Mouse (Mus musculus) heart, embryonic 13.5 days (tissue): ENCODE measurements around the gene Lmntd1. TPM values are rescaled to one million over a fixed set of nuclear protein-coding genes. Genes with fewer than 3 reads are reported as not detected.

Source experiments
- ATAC-seq: fragments of 200-750 bp; cut with Nextera tagmentation; 2 replicates; pipeline ENCODE4 v1.8.0; 2017; ENCODE audit warnings: moderate TSS enrichment; ENCODE audit not compliant: insufficient number of reproducible peaks, low FRiP score, low TSS enrichment; ENCODE audit errors: extremely low read depth
- H3K27ac ChIP-seq: fragments of 300-500 bp; sonication (generic); replicated peaks from 2 replicates; pipeline ENCODE4 v1.5.1; 2015; ENCODE audit warnings: moderate library complexity, mild to moderate bottlenecking, inconsistent platforms
- H3K27me3 ChIP-seq: fragments of 300-500 bp; sonication (generic); replicated peaks from 2 replicates; pipeline ENCODE4 v1.6.1; 2015; ENCODE audit warnings: mild to moderate bottlenecking, inconsistent platforms
- H3K36me3 ChIP-seq: fragments of 300-500 bp; sonication (generic); 2 replicates; pipeline ENCODE4 v1.6.1; 2015; ENCODE audit warnings: mild to moderate bottlenecking, inconsistent platforms
- H3K4me1 ChIP-seq: fragments of 300-500 bp; sonication (generic); 2 replicates; pipeline ENCODE4 v1.6.1; 2015; ENCODE audit warnings: inconsistent platforms
- H3K4me2 ChIP-seq: fragments of 300-500 bp; sonication (generic); 2 replicates; pipeline ENCODE4 v1.6.1; 2015; ENCODE audit warnings: inconsistent platforms, mild to moderate bottlenecking, moderate library complexity
- H3K4me3 ChIP-seq: fragments of 300-500 bp; sonication (generic); 2 replicates; pipeline ENCODE4 v1.5.1; 2015; ENCODE audit warnings: moderate library complexity, mild to moderate bottlenecking, inconsistent platforms
- H3K9ac ChIP-seq: fragments of 300-500 bp; sonication (generic); 2 replicates; pipeline ENCODE4 v1.6.1; 2015; ENCODE audit warnings: inconsistent platforms, mild to moderate bottlenecking, moderate library complexity
- H3K9me3 ChIP-seq: fragments of 300-500 bp; sonication (generic); 2 replicates; pipeline ENCODE4 v1.6.1; 2016; ENCODE audit warnings: inconsistent platforms
- WGBS: fragments of 180-500 bp; shearing (Covaris S2); methylation state at CpG from one replicate; pipeline ENCODE4 v1.1.7; 2015; ENCODE audit warnings: mixed read lengths; 5-methylcytosine and 5-hydroxymethylcytosine counted together
- polyA plus RNA-seq: library from polyadenylated mRNA; unstranded; fragments of >200 nt; fragmentation: Nextera tagmentation; extraction: Ambion mirVana; gene quantifications from 2 replicates; pipeline ENCODE4 v1.2.1, GENCODE M21; 2015

The Lmntd1 gene
- polyA plus RNA-seq, 1 experiment from 2014 or later, result 10.1 TPM

DNA sequence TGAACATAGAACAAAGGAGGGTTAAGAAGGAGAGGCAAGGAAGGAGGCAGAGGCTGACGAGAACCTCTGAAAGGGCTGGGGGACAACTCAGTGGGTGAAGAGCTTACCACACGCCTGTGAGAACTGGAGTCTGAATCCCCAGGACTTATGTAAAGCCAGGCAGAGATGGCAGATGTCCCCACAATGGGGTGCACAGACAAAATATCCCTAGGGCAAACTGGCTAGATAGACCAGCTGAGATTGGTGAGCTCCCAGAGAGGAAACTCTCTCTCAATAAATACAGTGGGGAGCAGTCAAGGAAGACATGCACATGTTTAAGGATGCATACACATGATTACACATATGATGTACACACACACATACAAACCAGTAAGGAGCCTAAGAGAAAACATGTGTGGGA lies 10.0 kb downstream of the Lmntd1 start:
- 45% methylated on average over 2 of the region's 2 CpGs for WGBS

DNA sequence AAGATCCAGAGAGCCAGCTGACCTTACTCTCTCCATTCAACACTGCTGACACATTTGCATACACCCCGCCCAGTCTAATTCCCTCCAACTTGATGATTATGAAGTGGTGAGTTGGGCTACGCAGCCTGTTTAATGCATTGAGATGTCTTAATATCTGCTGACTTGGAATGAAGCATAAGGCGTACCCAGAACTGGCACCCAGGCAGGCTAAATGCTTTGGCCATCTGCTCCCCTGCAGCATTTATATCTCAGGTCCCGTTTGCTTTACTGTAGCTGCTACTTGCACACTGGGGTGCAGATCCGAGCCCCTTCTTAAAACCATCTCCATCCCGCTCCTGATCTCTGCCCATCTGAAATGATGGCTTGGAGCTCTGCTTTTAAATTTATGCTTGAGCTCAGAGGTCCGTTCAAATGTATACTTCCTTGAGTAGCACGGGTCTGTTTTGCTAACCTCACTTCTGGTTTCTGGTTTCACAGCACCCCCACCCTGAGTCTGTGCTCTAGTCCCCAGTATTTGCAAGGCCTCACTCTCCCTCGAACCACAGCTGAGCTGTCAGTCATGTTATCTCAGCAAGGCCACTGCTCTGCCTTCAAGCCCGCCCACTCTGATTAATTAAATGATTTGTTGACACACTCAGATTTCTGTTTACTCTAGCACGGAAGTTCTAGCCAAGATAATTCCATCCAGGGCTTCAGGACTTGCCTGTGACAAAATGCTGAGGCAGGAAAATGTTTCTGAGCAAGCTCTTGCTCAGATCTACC lies 15.1 kb downstream of the Lmntd1 start:
- Histone ChIP-seq H3K27me3 (no peaks in the 10 kb centered on the region), H3K9ac (no peak overlapping the region), H3K9me3 (no peaks in the 10 kb centered on the region), H3K36me3 (no peaks in the 10 kb centered on the region), H3K4me2 (no peak overlapping the region), H3K27ac (no peak overlapping the region; the same call in 1 of the 2 replicates), H3K4me1 (peaks cover 20% of the 10 kb centered on the region), H3K4me3 (no peak overlapping the region)
- WGBS, result 46% methylated on average over 11 of the region's 11 CpGs
- ATAC-seq, result no peak

More for the DNA sequence above, 10.0 kb downstream of the Lmntd1 start:
- no peak for ATAC-seq
- Histone ChIP-seq H3K4me3 (no peak overlapping the region), H3K27me3 (no peaks in the 10 kb centered on the region), H3K4me2 (no peak overlapping the region), H3K36me3 (no peaks in the 10 kb centered on the region), H3K27ac (no peak overlapping the region), H3K9me3 (no peaks in the 10 kb centered on the region), H3K4me1 (peaks cover 3% of the 10 kb centered on the region), H3K9ac (no peak overlapping the region)

DNA sequence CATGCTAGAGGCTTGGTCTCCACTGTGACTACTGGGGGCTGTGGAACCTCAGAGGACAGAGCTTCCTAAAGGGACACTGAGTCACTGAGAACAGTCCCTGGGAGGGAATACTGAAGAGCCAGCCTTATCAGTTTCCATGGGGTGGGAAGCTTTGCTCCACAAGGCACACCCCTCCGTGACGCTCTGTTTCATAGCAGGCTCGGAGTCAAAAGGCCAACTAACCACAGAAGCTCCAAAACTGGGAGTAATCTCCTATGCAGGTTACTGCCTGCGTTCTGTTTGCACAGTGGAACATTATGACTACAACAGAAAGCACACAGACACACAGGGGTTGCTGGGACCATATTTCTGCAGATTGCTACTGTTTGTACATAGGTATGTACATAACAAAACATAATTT lies 18.2 kb downstream of the Lmntd1 start:
- peaks cover 34% of the 10 kb centered on the region for H3K4me1 ChIP-seq
- ATAC-seq, result no peak
- 25% methylated on average over 4 of the region's 4 CpGs for WGBS
- H3K4me2 ChIP-seq, result no peak overlapping the region
- H3K9me3 ChIP-seq, result no peaks in the 10 kb centered on the region
- no peak overlapping the region for H3K27ac ChIP-seq
- H3K27me3 ChIP-seq, result no peaks in the 10 kb centered on the region
- no peaks in the 10 kb centered on the region for H3K36me3 ChIP-seq
- H3K4me3 ChIP-seq, result no peak overlapping the region
- no peak overlapping the region for H3K9ac ChIP-seq

DNA sequence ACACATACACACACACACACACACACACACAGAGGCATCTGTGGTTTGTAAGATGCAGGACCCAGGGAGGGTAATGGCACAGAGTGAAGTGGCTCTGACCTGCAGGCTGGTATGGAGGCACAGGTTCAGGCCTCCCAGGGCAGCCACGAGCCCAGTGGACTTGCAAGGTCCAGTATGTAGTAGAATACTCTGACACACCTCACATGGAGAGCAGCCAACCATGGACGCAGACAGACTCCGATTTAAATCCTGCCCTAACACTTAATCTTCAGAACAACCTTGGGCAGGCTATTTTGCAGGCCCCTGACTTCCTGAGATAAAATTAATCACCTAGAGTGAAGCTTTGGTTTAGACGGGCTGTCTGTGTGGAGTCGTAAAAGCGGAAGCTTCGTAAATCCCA lies 20.1 kb downstream of the Lmntd1 start:
- Histone ChIP-seq H3K9ac (no peak overlapping the region), H3K4me1 (peaks cover 30% of the 10 kb centered on the region), H3K27ac (no peak overlapping the region), H3K4me3 (no peak overlapping the region), H3K4me2 (no peak overlapping the region), H3K9me3 (no peaks in the 10 kb centered on the region), H3K27me3 (no peaks in the 10 kb centered on the region), H3K36me3 (no peaks in the 10 kb centered on the region)
- 42% methylated on average over 7 of the region's 7 CpGs for WGBS
- no peak for ATAC-seq

DNA sequence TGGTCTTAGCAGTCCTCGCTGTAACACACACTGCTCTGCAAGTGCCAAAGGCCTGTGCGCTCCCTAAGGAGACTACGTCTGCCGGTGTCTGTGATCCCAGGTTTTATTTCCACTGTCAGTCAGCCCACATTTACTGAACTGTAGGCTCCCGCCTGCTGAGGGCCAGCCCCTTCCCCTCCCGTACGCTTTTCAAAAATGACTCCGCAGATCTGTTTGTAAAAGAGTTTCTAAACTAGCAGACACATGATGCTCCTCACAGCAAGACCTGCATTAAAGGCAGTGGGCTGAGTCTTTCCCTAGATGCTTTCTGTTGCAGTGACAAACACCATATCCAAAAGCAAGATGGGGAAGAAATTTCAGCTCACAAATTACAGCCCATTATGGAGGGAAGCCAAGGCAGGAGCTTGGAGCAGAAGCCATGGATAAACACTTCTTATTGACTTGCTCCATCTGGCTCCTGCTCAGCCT lies 21.6 kb downstream of the Lmntd1 start:
- Histone ChIP-seq H3K4me1 (peaks cover 25% of the 10 kb centered on the region), H3K27me3 (no peaks in the 10 kb centered on the region), H3K4me2 (no peak overlapping the region), H3K4me3 (no peak overlapping the region), H3K27ac (peak overlapping the region; percentile 20; the same call in 1 of the 2 replicates), H3K36me3 (no peaks in the 10 kb centered on the region), H3K9me3 (no peaks in the 10 kb centered on the region), H3K9ac (no peak overlapping the region)
- WGBS, result 61% methylated on average over 8 of the region's 8 CpGs
- ATAC-seq, result no peak

DNA sequence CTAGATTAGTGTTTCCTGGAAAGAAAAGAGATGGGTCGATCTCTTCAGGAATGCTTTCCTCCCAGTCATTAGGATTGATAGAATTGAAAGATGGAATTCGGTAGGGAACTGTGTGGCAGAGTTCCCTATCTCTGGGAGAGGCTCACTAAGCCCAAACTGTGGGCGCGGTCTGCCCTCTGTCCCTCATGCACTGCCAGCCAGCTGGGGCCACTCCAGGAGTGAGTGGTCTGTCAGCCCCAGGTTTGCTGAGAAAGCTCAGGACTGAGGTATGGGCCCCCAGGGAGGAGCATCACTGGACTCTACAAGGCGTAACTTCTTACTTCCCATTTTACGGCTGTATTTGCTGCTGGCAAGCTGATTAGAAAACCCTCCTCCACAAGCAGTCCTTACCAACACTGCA lies 22.1 kb downstream of the Lmntd1 start:
- H3K36me3 ChIP-seq, result no peaks in the 10 kb centered on the region
- no peaks in the 10 kb centered on the region for H3K27me3 ChIP-seq
- 60% methylated on average over 6 of the region's 6 CpGs for WGBS
- H3K9me3 ChIP-seq, result no peaks in the 10 kb centered on the region
- H3K9ac ChIP-seq, result no peak overlapping the region
- no peak overlapping the region for H3K4me2 ChIP-seq
- no peak overlapping the region for H3K4me3 ChIP-seq
- peak overlapping the region; percentile 20; the same call in 1 of the 2 replicates for H3K27ac ChIP-seq
- H3K4me1 ChIP-seq, result peaks cover 25% of the 10 kb centered on the region
- ATAC-seq, result no peak

DNA sequence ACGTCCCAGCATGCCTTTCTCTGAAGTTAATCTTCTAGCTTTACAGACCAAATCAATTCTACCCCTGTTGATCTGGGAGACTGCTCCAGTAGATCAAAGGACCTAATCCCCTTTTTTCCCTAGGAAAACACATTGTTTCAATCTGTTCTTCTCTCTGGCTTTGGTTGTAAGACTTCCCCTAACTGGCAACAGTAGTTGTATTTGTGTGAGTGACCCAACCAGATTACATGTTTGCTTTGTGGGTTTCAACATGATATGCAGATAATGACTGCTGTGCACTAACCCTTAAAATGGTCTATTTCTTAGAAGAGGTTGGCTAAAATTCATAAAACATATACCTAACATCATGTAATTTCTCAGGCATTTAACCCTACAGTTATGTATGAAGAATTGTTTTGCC lies 22.5 kb downstream of the Lmntd1 start:
- H3K36me3 ChIP-seq, result no peaks in the 10 kb centered on the region
- 73% methylated on average over 1 of the region's 1 CpGs for WGBS
- H3K9ac ChIP-seq, result no peak overlapping the region
- no peak overlapping the region for H3K27ac ChIP-seq
- no peaks in the 10 kb centered on the region for H3K9me3 ChIP-seq
- no peak overlapping the region for H3K4me3 ChIP-seq
- no peak for ATAC-seq
- no peak overlapping the region for H3K4me2 ChIP-seq
- H3K4me1 ChIP-seq, result peaks cover 25% of the 10 kb centered on the region
- H3K27me3 ChIP-seq, result no peaks in the 10 kb centered on the region

DNA sequence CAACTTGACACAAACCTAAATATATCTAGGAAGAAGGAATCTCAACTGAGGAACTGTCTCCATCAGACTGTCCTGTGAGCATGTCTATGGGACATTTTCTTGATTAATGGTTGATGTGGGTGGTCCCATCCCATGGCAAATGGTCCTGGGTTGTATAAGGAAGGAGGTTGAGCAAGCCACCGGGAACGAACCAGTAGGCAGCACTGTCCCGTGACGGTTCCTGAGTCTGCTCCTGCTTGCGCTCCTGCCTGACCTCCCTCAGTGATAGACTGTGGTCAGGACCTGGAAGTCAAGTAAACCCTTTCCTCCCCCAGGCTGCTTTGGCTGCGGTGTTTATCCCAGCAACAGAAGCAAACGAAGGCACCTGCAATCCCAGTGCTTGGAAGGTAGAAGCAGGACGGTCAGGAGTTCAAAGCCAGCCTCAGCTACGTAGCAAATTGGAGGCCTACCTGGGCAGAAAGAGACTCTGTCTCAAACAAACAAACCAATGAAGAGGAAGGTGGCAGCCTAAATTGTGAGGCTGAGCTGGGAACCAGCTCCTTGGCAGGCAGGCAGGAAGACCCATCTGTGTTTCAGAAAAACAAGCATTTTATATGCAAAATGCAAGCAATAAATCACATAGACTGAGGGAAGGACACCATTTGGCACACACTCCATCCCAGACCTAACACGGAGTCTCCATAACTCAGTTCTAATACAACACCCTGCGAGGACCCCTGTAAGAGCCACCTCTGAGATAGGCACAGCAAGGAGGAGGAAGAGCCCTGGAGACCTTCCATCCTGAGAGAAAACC lies 23.4 kb downstream of the Lmntd1 start:
- no peaks in the 10 kb centered on the region for H3K36me3 ChIP-seq
- H3K9me3 ChIP-seq, result no peaks in the 10 kb centered on the region
- no peak overlapping the region for H3K9ac ChIP-seq
- no peak for ATAC-seq
- H3K27ac ChIP-seq, result no peak overlapping the region
- no peak overlapping the region for H3K4me3 ChIP-seq
- peaks cover 21% of the 10 kb centered on the region for H3K4me1 ChIP-seq
- no peak overlapping the region for H3K4me2 ChIP-seq
- WGBS, result 84% methylated on average over 11 of the region's 11 CpGs
- no peaks in the 10 kb centered on the region for H3K27me3 ChIP-seq

DNA sequence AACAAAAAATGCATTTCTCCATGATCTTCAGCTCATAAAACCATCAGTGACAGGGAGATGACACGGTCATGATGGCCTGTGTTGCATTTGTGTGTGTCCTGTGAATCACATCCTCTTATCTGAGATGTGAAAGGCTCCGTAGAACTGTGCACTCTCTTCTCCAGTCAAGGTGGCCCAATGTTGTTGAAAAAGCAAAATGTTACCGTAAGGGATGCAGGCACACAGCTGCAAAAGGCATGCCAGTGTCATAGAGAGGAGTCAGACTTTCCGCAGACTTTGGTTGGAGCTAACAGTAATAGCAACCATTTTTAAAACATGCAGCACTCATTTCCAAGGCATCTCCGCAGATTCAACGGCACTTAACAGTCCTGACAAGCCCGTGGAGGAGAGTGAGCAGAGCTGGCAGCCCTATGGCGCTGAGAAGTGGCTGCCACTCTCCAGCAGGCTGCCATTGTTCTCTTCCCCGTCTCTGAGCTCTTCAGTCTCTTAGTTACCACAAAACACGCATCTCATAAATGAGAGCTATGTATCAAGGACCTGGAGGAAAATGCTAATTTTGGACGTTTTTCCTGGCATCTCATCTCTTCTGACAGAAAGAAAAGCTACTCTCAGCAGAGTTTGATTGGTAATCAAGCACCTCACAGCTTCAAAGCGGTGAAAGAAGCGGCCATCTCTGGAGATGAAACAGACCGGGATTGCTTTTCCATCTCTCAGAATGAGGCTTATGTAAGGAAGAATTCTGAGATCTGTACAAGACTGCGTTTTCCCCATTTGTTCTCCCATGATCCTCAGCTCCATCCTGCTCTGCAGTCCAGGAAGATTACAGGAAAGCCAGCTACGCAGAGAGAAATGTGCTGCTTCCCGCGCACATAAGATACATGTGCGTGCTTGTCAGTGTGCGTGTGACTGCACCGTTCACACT lies 28.8 kb downstream of the Lmntd1 start:
- Histone ChIP-seq H3K9ac (no peak overlapping the region), H3K27ac (no peak overlapping the region), H3K9me3 (no peaks in the 10 kb centered on the region), H3K4me2 (0 out of 2 replicates have a peak overlapping the region, but pooled peaks have one; percentile 29), H3K4me1 (peaks cover 20% of the 10 kb centered on the region), H3K27me3 (no peaks in the 10 kb centered on the region), H3K4me3 (no peak overlapping the region), H3K36me3 (no peaks in the 10 kb centered on the region)
- ATAC-seq, result no peak
- WGBS, result 62% methylated on average over 21 of the region's 21 CpGs

DNA sequence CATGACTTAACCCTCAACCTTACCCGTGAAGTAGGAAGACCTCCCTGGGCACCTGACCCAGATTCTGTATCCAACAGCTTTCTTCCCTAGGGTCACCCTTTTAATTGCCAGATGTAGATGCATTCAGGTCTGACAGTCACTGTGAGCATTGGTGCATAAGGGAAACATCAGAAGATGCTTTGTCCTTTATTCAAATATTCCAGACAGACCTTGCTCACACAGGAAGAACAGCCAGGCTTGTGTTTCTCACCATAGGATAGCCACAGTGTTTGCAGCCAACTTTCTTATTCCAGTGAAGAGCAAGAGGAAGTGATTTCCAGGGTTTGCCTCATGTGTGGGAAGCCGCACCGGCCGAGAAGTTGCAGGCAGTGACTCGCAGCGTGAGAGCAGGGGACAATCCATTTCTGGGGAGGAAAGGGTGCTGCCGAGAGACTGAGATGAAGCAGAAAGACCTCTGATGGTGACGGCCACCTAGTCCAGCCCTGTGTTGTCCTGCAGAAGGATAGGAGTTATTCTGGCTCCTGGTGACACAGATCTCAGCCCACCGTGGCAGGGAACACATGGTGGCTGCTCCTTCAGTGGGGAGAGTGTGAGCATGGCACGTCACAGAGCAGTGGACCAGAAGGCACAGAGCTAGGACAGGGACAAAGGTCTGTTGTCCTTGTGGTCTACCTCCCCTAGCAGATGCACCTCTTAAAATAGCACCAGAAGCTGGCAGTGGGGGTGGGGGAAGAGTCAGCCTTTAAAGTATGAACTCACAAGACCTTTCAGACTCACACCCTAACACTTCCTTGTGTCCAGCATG lies 32.6 kb downstream of the Lmntd1 start:
- Histone ChIP-seq H3K4me3 (no peak overlapping the region), H3K4me2 (peak overlapping the region; percentile 41)
- 34% methylated on average over 10 of the region's 10 CpGs for WGBS

More for the DNA sequence above, 32.6 kb downstream of the Lmntd1 start:
- H3K27ac ChIP-seq, result 0 out of 2 replicates have a peak overlapping the region, but pooled peaks have one; percentile 0
- H3K9me3 ChIP-seq, result no peaks in the 10 kb centered on the region
- peak overlapping the region; percentile 1; the same call in 1 of the 2 replicates for H3K9ac ChIP-seq
- no peaks in the 10 kb centered on the region for H3K36me3 ChIP-seq
- no peaks in the 10 kb centered on the region for H3K27me3 ChIP-seq
- ATAC-seq, result no peak
- H3K4me1 ChIP-seq, result peaks cover 35% of the 10 kb centered on the region
